Mouse (Mus musculus): ENCODE results near the gene Gng8. TPM values are rescaled to one million over a fixed set of nuclear protein-coding genes. Genes with fewer than 3 reads are reported as not detected.

Gng8 gene
- polyA plus RNA-seq, 1 experiment from 2014 or later = 0.78 TPM

DNA sequence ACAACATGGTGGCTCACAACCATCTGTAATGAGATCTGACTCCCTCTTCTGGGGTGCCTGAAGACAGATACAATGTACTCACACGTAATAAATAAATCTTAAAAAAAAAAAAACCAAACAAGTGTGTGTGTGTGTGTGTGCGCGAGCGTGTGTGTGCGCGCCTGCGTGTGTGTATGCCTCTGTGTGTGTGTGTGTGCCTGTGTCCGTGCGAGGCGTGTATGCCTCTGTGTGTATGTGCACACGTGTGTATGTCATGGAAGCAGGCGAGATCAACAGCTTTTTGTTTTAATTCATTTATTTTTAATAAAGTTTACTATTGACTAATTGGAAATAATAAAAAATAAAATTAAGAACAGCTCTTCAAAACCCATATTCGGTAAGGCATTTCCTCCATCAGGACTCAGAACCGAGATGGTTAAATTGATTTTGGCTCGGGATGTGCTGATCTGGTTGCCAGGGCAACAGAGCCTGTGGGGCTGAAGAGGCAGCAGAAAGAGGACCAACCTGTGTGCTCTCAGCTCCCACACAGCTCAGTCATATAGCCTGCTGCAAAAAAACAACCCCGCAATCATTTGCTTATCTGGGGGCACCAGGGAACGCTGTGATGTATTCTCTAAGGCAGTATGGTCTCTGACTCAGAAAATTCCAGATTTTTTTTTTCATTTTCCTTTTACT, 46.7 kb downstream of the Gng8 start:
- WGBS = 58% methylated on average over 17 of the region's 17 CpGs
- ATAC-seq (ENCODE audit: low FRiP score) (peak; percentile 88), DNase-seq (ENCODE audit: low spot score) (peak; percentile 86)
- Histone ChIP-seq H3K36me3 (replicated peaks; ENCODE audit: control insufficient read depth, insufficient read depth) (no peaks in the 10 kb centered on the region), H3K4me2 (replicated peaks) (peak overlapping the region; percentile 45), H3K4me3 (replicated peaks; ENCODE audit: low read length) (no peak overlapping the region), H3K4me1 (replicated peaks; ENCODE audit: control insufficient read depth, insufficient read depth, low read length) (peaks cover 51% of the 10 kb centered on the region), H3K27me3 (ENCODE audit: control insufficient read depth, insufficient read depth, low read length) (no peaks in the 10 kb centered on the region), H3K9me3 (ENCODE audit: control insufficient read depth, low read length) (no peaks in the 10 kb centered on the region), H3K27ac (peak overlapping the region; percentile 94), H3K9ac (peak overlapping the region; percentile 28)

GRCm38 (mm10) chr7:16940292-16940691, 48.7 kb downstream of the Gng8 start:
- WGBS = 31% methylated on average over 7 of the region's 7 CpGs
- Histone ChIP-seq H3K27me3 (ENCODE audit: control insufficient read depth, insufficient read depth, low read length) (no peaks in the 10 kb centered on the region), H3K9ac (no peak overlapping the region), H3K4me3 (replicated peaks; ENCODE audit: low read length) (no peak overlapping the region), H3K27ac (peak overlapping the region; percentile 58; the same call in 1 of the 2 replicates), H3K36me3 (replicated peaks; ENCODE audit: control insufficient read depth, insufficient read depth) (no peaks in the 10 kb centered on the region), H3K4me1 (replicated peaks; ENCODE audit: control insufficient read depth, insufficient read depth, low read length) (peaks cover 52% of the 10 kb centered on the region), H3K4me2 (replicated peaks) (no peak overlapping the region), H3K9me3 (ENCODE audit: control insufficient read depth, low read length) (no peaks in the 10 kb centered on the region)
- ATAC-seq (ENCODE audit: low FRiP score) = no peak
- DNase-seq (ENCODE audit: low spot score) = no peak

DNA sequence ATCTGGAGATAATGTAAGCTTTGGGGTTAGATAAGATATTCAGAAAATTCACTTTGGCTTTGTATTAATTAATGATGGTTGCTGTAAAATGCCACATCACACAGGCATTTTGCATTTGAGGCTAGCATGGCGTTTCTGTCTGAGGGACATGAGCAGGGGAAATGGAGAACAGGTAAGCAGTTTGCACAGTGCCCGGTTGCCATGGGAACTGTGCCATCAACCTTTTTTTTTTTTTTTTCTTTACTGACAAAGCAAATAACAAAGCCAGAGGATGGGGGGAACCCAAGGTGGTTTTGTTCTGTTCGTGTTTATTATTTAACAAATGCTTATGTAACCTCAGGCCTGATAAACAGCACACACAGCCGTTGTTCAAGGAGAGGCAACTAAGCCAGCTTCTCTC, 51.3 kb downstream of the Gng8 start:
- no peak overlapping the region for H3K4me3 ChIP-seq (replicated peaks; ENCODE audit: low read length)
- peaks cover 71% of the 10 kb centered on the region for H3K4me1 ChIP-seq (replicated peaks; ENCODE audit: control insufficient read depth, insufficient read depth, low read length)
- H3K27me3 ChIP-seq (ENCODE audit: control insufficient read depth, insufficient read depth, low read length) = 0 out of 2 replicates have a peak, but pooled peaks cover 5% of the 10 kb centered on the region
- H3K36me3 ChIP-seq (replicated peaks; ENCODE audit: control insufficient read depth, insufficient read depth) = no peaks in the 10 kb centered on the region
- 25% methylated on average over 4 of the region's 4 CpGs for WGBS
- ATAC-seq (ENCODE audit: low FRiP score) = no peak
- 0 out of 2 replicates have a peak overlapping the region, but pooled peaks have one; percentile 3 for H3K4me2 ChIP-seq (replicated peaks)
- peak overlapping the region; percentile 96 for H3K27ac ChIP-seq
- H3K9ac ChIP-seq = peak overlapping the region; percentile 25; the same call in 1 of the 2 replicates
- no peaks in the 10 kb centered on the region for H3K9me3 ChIP-seq (ENCODE audit: control insufficient read depth, low read length)
- DNase-seq (ENCODE audit: low spot score) = peak; percentile 65

DNA sequence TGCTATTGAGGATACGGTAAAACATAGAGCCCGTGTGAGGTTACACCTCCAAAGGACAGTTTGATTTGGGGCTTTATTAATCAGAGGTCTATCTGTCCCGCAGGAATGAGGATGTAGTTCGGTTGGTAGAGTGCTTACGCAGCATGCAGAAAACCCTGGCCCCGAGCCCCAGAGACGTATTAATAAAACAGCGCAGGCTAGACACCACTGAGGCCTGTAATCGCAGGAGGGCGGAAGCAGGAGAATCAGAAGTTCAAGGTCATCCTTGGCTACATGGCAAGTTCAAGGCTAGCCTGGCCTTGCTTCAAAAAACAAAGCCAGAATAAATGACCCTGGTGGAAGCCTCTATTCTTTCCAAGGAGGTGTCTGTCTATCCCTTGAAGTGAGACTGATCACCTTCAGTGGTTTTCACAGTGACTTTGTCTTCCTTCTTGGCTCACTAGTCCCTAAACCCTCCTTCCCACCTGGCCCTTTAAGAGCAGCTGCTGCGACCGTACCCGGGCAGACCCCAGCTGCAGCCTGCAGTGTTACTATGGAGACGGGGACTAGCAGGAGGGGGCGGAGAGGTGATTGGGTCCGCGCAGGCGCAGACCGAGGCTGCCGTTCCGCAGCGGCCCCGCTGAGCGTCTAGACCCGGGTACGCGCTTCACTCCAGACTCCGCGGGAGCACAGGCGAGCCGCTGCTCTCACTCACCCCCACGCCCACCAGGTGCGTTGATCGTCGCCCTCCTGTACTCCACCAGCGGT, 52.6 kb downstream of the Gng8 start, which contains the start of gene Pnmal2:
TSS of gene Pnmal2 (plus strand) at position 622 of the 747 bp plus-strand sequence.
- Histone ChIP-seq H3K27ac (peak within 1 kb of the TSS; percentile 96), H3K4me3 (replicated peaks; ENCODE audit: low read length) (peak within 1 kb of the TSS; percentile 90), H3K4me2 (replicated peaks) (peak within 1 kb of the TSS; percentile 96), H3K9ac (peak within 1 kb of the TSS; percentile 98), H3K9me3 (ENCODE audit: control insufficient read depth, low read length) (no peaks in the 10 kb centered on the region), H3K27me3 (ENCODE audit: control insufficient read depth, insufficient read depth, low read length) (0 out of 2 replicates have a peak, but pooled peaks cover 5% of the 10 kb centered on the region), H3K36me3 (replicated peaks; ENCODE audit: control insufficient read depth, insufficient read depth) (peaks cover 8% of the 10 kb centered on the region), H3K4me1 (replicated peaks; ENCODE audit: control insufficient read depth, insufficient read depth, low read length) (peaks cover 72% of the 10 kb centered on the region)
- DNase-seq (ENCODE audit: low spot score) = peak; percentile 94
- 6% methylated on average over 36 of the region's 36 CpGs for WGBS
- ATAC-seq (ENCODE audit: low FRiP score) = peak; percentile 86

GRCm38 (mm10) chr7:16944808-16945315, 53.3 kb downstream of the Gng8 start:
- ATAC-seq (ENCODE audit: low FRiP score) (no peak; the same call in 1 of the 2 replicates), DNase-seq (ENCODE audit: low spot score) (no peak)
- Histone ChIP-seq H3K4me1 (replicated peaks; ENCODE audit: control insufficient read depth, insufficient read depth, low read length) (peaks cover 72% of the 10 kb centered on the region), H3K27me3 (ENCODE audit: control insufficient read depth, insufficient read depth, low read length) (0 out of 2 replicates have a peak, but pooled peaks cover 5% of the 10 kb centered on the region), H3K36me3 (replicated peaks; ENCODE audit: control insufficient read depth, insufficient read depth) (peaks cover 8% of the 10 kb centered on the region), H3K27ac (peak overlapping the region; percentile 96), H3K4me3 (replicated peaks; ENCODE audit: low read length) (peak overlapping the region; percentile 90), H3K9ac (peak overlapping the region; percentile 98), H3K9me3 (ENCODE audit: control insufficient read depth, low read length) (no peaks in the 10 kb centered on the region), H3K4me2 (replicated peaks) (peak overlapping the region; percentile 96)
- under 1% methylated on average over 22 of the region's 22 CpGs for WGBS

Other genes starting within 250 kb of the Gng8 start
- not detected in 2 replicates for gene Ceacam15, start 216.1 kb upstream of the Gng8 start, polyA plus RNA-seq (2014; fragmentation: Nextera tagmentation; extraction: Ambion mirVana)
- 0.34 TPM in 1 of 2 replicates, not detected in the other for gene Ceacam9, start 169.9 kb upstream of the Gng8 start, polyA plus RNA-seq (2014; fragmentation: Nextera tagmentation; extraction: Ambion mirVana)
- gene Ap2s1, start 153.4 kb upstream of the Gng8 start, polyA plus RNA-seq (2014; fragmentation: Nextera tagmentation; extraction: Ambion mirVana) = 446 and 463 TPM in 2 replicates
- gene Slc1a5, start 110.4 kb upstream of the Gng8 start, polyA plus RNA-seq (2014; fragmentation: Nextera tagmentation; extraction: Ambion mirVana) = 5.9 and 6.8 TPM in 2 replicates
- gene Strn4, start 75.9 kb upstream of the Gng8 start, polyA plus RNA-seq (2014; fragmentation: Nextera tagmentation; extraction: Ambion mirVana) = 174 and 197 TPM in 2 replicates
- gene Fkrp, start 75.1 kb upstream of the Gng8 start, polyA plus RNA-seq (2014; fragmentation: Nextera tagmentation; extraction: Ambion mirVana) = 44.7 and 48.5 TPM in 2 replicates
- gene Prkd2, start 48.9 kb upstream of the Gng8 start, polyA plus RNA-seq (2014; fragmentation: Nextera tagmentation; extraction: Ambion mirVana) = 5.6 and 5.8 TPM in 2 replicates
- gene Dact3, start 16.5 kb upstream of the Gng8 start, polyA plus RNA-seq (2014; fragmentation: Nextera tagmentation; extraction: Ambion mirVana) = 5.8 and 6.6 TPM in 2 replicates
- gene Ptgir, start 14.7 kb downstream of the Gng8 start, polyA plus RNA-seq (2014; fragmentation: Nextera tagmentation; extraction: Ambion mirVana) = 0.26 TPM in 1 of 2 replicates, not detected in the other
- 510 and 527 TPM in 2 replicates for gene Calm3, start 32.3 kb downstream of the Gng8 start, polyA plus RNA-seq (2014; fragmentation: Nextera tagmentation; extraction: Ambion mirVana)
- gene Pnmal2, start 52.9 kb downstream of the Gng8 start, polyA plus RNA-seq (2014; fragmentation: Nextera tagmentation; extraction: Ambion mirVana) = 96.1 and 96.4 TPM in 2 replicates
- gene Pnmal1, start 67.9 kb downstream of the Gng8 start, polyA plus RNA-seq (2014; fragmentation: Nextera tagmentation; extraction: Ambion mirVana) = 52.1 and 63.2 TPM in 2 replicates
- gene Gm42372, start 91.3 kb downstream of the Gng8 start, polyA plus RNA-seq (2014; fragmentation: Nextera tagmentation; extraction: Ambion mirVana) = 7.6 and 7.8 TPM in 2 replicates
- 4.4 and 5.4 TPM in 2 replicates for gene Ccdc8, start 100.9 kb downstream of the Gng8 start, polyA plus RNA-seq (2014; fragmentation: Nextera tagmentation; extraction: Ambion mirVana)
- gene Ppp5c, start 136.1 kb downstream of the Gng8 start, polyA plus RNA-seq (2014; fragmentation: Nextera tagmentation; extraction: Ambion mirVana) = 123 and 129 TPM in 2 replicates
- gene Hif3a, start 170.6 kb downstream of the Gng8 start, polyA plus RNA-seq (2014; fragmentation: Nextera tagmentation; extraction: Ambion mirVana) = 4.9 and 6.9 TPM in 2 replicates
- gene Psg16, start 182.3 kb downstream of the Gng8 start, polyA plus RNA-seq (2014; fragmentation: Nextera tagmentation; extraction: Ambion mirVana) = 3.1 and 3.6 TPM in 2 replicates

Data from hindbrain, embryonic 14.5 days (tissue).